Mouse (Mus musculus) heart, adult 10 weeks (tissue): ENCODE results near the gene Dennd1c. TPM values are rescaled to one million over a fixed set of nuclear protein-coding genes. Genes with fewer than 3 reads are reported as not detected.

Experiments used
- polyA plus RNA-seq: library from polyadenylated mRNA; stranded (reverse); fragments of 350-450 nt; fragmentation: Illumina TruSeq; extraction: RNeasy Lipid Tissue Mini Kit (QIAGEN cat#74804); gene quantifications from one replicate; pipeline ENCODE4 v1.2.3, GENCODE M21; 2014; ENCODE audit warnings: low read depth, low replicate concordance

Dennd1c gene
- 1.5 TPM for polyA plus RNA-seq

GRCm38 (mm10) chr17:57078336-57078735 is at the start of gene Dennd1c:
Gene Dennd1c (minus strand): TSS chr17:57078514.

DNA sequence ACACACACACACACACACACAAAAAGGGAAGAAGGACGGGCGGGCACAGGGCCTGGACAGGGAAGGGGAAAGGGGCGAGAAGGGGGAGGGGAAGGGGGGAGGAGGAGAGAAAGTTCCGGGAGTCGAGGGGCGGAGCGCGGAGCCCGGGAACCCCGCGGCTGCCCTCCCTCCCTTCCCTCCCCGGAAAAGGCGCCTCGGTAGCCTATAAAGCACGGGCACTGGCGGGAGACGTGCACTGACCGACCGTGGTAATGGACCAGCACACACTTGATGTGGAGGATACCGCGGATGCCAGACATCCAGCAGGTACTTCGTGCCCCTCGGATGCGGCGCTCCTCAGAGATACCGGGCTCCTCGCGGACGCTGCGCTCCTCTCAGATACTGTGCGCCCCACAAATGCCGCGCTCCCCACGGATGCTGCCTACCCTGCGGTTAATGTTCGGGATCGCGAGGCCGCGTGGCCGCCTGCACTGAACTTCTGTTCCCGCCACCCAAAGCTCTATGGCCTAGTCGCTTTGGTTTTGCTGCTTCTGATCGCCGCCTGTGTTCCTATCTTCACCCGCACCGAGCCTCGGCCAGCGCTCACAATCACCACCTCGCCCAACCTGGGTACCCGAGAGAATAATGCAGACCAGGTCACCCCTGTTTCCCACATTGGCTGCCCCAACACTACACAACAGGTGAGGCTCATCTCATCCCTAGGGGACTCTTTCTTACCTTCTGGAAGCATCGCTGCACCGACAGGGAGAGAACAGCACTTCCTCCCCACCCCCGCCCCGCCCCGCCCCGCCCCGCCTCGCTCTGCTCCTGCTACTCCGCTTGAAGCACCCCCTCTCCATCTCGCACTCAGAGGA is 27.1 kb upstream of the Dennd1c start, which contains the start of gene Tnfsf9:
Tnfsf9 (plus strand) TSS at position 145 of the 854 bp plus-strand sequence.

DNA sequence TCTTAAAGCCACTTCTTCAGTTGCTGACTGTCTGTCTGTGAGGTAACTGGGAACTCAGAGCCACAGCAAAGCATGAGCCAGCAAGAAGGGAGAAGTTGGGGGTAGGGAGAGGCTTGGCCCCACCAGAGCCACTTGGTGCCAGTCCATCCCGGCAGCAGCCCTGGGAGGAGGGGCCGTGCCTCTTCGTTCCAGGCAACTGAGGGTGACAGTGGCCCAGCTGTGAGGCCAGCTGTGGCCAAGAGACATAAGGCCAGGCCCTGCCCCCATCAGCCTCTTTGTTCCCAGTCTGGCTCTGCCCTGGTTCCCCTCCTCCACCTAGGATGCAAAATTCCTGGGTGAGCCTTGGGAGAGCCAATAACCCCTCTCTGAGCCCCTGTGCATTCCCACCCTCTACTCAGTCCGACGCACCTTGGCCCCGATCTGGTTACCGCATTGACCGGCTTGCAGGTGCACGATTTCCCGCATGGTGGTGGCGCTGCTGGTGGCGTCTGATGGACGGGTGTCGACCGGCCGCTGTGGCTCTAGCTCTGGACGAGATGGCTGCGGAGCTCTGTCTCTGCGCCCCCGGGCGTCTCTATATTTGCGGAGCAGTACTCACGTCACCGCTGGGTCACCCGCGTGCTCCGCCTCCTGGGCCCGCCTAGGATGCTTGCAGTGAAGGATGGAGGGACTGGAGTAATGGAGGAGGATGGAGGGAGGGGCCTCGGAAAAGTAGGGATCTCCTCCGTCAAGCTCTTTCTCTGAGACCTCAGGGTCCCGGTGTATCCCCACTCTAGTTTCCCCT is 8.9 kb upstream of the Dennd1c start, which contains the start of gene Tubb4a:
Tubb4a (minus strand) TSS at position 734 of the 784 bp plus-strand sequence.

GRCm38 (mm10) chr17:57059486-57059977 is 18.8 kb downstream of the Dennd1c start, which contains the start of gene Slc25a23:
Gene Slc25a23 (minus strand): TSS chr17:57059863.

DNA sequence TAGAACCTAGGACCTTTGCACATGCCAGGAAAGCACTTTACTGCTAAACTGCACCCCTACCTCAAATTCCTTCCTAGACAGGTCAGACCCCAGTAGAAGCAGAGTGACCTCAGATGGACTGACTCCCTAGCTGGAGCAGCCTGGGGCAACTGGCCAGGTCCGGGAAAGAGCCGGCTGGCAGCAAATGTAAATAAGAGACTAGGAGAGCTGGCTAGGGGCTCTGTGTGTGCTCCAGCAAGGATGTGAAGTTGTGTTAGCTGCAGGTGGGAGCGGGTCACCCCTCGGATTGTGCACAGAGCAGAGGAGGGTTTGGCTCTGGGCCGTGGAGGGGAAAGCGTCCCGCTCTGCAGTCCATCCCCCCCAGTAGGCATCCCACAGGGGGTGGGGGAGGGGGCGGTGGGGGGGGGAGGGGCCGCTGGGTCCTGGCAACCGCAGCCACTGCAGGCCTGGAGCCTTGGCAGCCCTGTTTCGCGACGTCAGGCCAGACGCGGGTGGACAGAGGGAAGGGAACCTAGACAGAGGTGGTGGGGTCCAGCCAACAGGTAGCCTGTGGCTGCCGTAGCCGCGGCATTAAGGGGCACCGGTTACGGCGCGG is 19.3 kb downstream of the Dennd1c start, which contains the start of gene Crb3:
Crb3 (plus strand) TSS at position 215 of the 595 bp plus-strand sequence.

GRCm38 (mm10) chr17:57041554-57041953 is 36.8 kb downstream of the Dennd1c start, which contains the start of gene Slc25a41:
Gene Slc25a41 (minus strand): TSS chr17:57041654.

DNA sequence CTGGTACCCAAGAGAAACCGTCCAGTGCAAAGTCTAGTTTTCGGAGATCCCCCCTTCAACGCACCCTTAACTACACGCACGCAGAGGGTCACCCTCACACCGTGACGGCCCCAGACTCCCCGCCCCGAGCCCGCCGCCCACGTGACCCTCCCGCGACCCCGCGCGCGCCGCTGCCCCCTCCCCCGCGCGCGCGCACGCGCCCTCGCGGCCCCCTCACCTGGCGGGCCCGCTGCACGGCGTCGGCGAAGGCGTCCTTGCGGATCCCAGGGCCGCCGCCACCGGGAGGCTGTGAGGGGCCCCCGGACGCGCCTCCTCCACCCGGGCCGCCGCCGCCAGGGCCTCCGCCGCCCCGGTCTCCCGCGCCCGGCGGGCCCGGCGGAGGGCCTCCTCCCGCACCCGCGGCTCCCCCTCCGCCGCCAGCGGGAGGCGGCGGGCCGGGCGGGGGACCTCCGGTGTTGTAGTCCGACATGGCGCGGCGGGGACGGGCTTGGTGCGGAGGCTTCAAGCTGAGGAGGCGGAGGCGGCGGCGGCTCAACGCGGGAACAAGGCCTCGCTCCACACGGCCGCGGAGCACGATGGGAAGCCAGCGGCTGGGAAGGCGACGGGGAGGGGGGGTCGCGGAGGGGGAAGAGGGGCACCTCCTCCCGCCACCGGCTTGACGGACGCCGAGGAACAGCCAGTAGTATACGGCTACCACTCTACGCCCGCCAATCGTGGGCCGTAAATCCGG is 47.2 kb downstream of the Dennd1c start, which contains the start of gene Khsrp:
Khsrp (minus strand) TSS at position 592 of the 730 bp plus-strand sequence.

Other genes with a start within 250 kb of the Dennd1c start
- 4.3 TPM for gene Rfx2, start 247.5 kb downstream of the Dennd1c start, polyA plus RNA-seq
- gene Acsbg2, start 204.1 kb downstream of the Dennd1c start, polyA plus RNA-seq, result not detected
- gene 1700061G19Rik, start 203.0 kb downstream of the Dennd1c start, polyA plus RNA-seq, result not detected
- gene Mllt1, start 143.1 kb downstream of the Dennd1c start, polyA plus RNA-seq, result 23.8 TPM
- not detected for gene Acer1, start 96.4 kb downstream of the Dennd1c start, polyA plus RNA-seq
- 107 TPM for gene Clpp, start 88.2 kb downstream of the Dennd1c start, polyA plus RNA-seq
- gene Alkbh7, start 81.2 kb downstream of the Dennd1c start, polyA plus RNA-seq, result 73.4 TPM
- gene Pspn, start 78.5 kb downstream of the Dennd1c start, polyA plus RNA-seq, result not detected
- 29.0 TPM for gene Gtf2f1, start 67.2 kb downstream of the Dennd1c start, polyA plus RNA-seq
- gene Gm17949, start 67.0 kb downstream of the Dennd1c start, polyA plus RNA-seq, result not detected
- gene Khsrp, start 47.0 kb downstream of the Dennd1c start, polyA plus RNA-seq, result 25.9 TPM
- gene Slc25a41, start 36.9 kb downstream of the Dennd1c start, polyA plus RNA-seq, result not detected
- not detected for gene Crb3, start 19.4 kb downstream of the Dennd1c start, polyA plus RNA-seq
- 64.1 TPM for gene Slc25a23, start 18.7 kb downstream of the Dennd1c start, polyA plus RNA-seq
- gene Tubb4a, start 9.3 kb upstream of the Dennd1c start, polyA plus RNA-seq, result 3.6 TPM
- gene Tnfsf9, start 26.8 kb upstream of the Dennd1c start, polyA plus RNA-seq, result 1.9 TPM
- gene Cd70, start 71.3 kb upstream of the Dennd1c start, polyA plus RNA-seq, result not detected
- not detected for gene Tnfsf14, start 115.7 kb upstream of the Dennd1c start, polyA plus RNA-seq
- gene C3, start 149.6 kb upstream of the Dennd1c start, polyA plus RNA-seq, result 132 TPM
- gene Gpr108, start 169.9 kb upstream of the Dennd1c start, polyA plus RNA-seq, result 36.3 TPM
- 123 TPM for gene Trip10, start 170.9 kb upstream of the Dennd1c start, polyA plus RNA-seq
- gene Vav1, start 200.6 kb upstream of the Dennd1c start, polyA plus RNA-seq, result 0.76 TPM